Mouse (Mus musculus): ENCODE measurements around the gene Fbxo33. TPM values are rescaled to one million over a fixed set of nuclear protein-coding genes. Genes with fewer than 3 reads are reported as not detected.

The Fbxo33 gene
- polyA plus RNA-seq, 1 experiment = 18.4 TPM

DNA sequence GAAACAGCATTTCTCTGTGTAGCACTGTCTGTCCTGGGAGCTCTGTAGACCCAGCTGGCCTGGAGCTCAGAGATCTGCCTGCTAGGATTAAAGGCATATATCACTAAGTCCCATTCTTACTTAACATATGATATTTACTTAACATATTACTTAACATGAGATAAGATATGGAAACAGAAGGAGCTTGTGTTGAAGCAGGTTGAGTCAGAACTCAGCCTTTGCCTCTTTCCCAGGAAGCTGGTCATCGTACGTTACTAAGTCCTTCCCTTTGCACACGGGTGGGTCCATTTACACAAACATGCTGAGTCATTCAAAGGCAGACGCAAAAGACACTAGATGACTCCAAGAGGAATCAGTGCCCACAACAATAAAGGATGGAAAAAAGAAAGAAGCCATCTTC lies 20.8 kb downstream of the Fbxo33 start:
- no peak for DNase-seq (ENCODE audit: low read depth)

DNA sequence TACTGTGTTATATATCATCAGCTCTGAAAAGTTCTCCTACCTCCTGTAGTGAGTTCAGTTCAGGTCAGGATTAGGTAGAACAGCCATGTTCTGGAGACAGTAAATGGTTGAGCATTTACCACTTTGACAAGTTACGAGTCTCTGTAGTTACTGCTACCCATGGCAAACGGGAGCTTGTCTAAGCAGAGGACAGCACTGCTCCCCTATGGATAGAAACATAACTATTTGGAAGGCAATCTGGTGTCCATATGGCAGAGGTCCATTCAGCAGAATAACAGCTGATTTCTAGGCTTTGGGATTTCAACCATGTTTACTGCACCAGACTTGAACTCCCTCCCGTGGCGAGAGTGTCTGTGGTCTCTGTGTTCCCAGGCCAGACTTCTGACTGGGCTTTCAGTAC lies 23.6 kb downstream of the Fbxo33 start:
- DNase-seq (ENCODE audit: low read depth) = no peak

GRCm38 (mm10) chr12:59195065-59195464 lies 24.5 kb downstream of the Fbxo33 start:
- DNase-seq (ENCODE audit: low read depth) = no peak

DNA sequence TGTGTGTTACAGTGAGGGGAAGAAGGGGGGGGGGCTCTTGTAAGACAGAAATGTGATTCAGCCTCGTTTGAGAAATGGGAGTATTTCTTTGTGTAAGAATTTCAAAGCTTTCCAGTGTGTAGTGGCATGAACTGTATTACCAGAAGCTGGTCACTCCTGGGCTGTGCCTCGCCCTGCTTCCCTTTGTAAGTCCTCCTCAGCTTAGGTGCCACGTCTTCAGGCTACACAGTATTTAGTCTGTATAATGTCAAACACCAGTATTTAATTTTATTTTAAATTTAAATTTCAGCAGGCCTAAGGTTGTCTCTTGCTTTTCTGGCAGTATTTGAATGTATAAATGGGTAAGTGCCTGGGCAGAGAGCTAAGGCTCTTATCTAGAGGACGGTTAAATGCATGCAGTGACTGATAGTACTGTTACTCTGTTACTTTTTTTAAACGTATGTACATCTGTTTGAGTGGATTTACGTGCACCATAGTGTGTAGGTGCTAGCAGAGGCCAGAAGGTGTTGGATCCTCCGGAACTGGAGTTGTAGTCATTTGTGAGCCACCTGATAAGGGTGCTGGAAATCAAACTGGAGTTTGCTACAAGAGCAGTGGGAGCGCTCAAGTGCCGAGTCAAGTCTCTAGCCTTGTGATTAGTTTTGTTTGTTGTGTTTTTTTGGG lies 25.1 kb downstream of the Fbxo33 start:
- no peak for DNase-seq (ENCODE audit: low read depth)

- DNase-seq (ENCODE audit: low read depth) = no peak
Measured at GRCm38 (mm10) chr12:59193637-59194036, 25.9 kb downstream of the Fbxo33 start.

DNA sequence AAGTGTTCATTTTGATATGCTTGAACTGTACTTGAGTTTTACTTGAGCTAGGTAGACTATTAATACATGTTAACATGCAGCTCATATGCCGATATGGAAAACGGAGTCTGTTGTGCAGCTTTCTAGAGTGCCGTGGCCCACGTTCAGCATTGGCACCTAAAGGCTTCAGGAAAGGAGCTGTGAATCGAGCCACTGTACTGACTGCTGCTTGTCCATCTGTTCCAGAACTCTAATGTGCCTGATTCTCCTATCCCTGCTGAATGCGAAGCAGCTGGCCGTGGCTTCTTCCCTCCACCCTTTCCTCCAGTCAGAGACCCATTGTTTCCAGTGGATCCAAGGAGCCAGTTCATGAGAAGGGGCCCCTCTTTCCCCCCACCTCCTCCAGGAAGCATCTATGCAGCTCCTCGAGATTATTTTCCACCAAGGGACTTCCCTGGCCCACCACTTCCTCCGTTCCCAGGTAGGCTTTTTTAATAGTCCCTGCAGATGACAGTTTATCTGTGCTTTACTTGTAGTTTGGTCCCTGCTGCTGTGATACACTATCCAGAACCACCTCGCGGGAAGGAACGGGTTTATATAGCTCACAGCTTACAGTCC lies 31.3 kb downstream of the Fbxo33 start:
- DNase-seq (ENCODE audit: low read depth) = no peak

- no peak for DNase-seq (ENCODE audit: low read depth)
Measured at GRCm38 (mm10) chr12:59177814-59178213, 41.7 kb downstream of the Fbxo33 start.

DNA sequence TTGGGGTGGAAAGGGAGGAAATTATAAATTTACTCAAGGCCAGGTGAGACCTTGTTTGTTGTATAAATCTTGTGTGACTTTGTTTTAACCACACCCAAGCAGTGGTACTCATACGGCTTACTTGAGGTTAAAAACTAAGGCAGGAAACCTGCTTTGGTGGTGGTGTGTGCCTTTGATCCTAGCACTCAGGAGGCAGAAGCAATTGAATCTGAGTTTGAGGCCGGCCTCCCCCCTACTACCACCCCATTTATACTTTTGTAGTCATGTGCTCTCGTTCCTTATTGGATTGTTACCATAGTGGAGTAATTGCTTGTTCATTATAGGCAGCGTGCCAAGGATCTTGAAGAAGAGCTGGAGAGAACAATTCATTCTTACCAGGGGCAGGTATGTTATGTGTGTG lies 49.6 kb downstream of the Fbxo33 start:
- DNase-seq (ENCODE audit: low read depth) = no peak

GRCm38 (mm10) chr12:59166557-59166956 lies 53.0 kb downstream of the Fbxo33 start:
- DNase-seq (ENCODE audit: low read depth) = no peak

DNA sequence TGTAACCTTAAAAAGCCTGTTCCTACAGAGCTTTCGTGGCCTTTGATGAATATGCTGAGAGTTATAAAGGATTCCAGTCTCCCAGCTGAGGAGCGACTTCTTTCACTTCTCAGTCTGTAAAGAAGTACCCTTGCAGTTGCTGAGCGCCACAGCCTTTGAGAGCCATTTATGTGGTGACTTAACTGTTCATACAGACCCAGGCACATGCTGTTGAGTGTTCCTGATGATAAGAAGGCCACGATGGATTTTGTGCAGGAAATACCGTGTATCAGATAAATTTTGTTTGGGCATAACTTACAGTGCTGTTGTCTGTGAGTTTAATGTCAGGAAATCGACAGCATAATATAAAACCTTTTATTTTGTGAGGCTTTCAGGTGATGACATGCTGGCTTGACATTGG lies 55.0 kb downstream of the Fbxo33 start:
- DNase-seq (ENCODE audit: low read depth) = no peak

- DNase-seq (ENCODE audit: low read depth) = no peak
Measured at GRCm38 (mm10) chr12:59162797-59163196, 56.7 kb downstream of the Fbxo33 start.

GRCm38 (mm10) chr12:59161091-59161490 lies 58.4 kb downstream of the Fbxo33 start:
- no peak for DNase-seq (ENCODE audit: low read depth)

Other genes with a start within 250 kb of the Fbxo33 start
- gene Sec23a, start 207.7 kb downstream of the Fbxo33 start, polyA plus RNA-seq (2012; rRNA removed) = 23.9 and 29.2 TPM in 2 replicates
- gene Gemin2, start 206.3 kb downstream of the Fbxo33 start, polyA plus RNA-seq (2012; rRNA removed) = 3.1 and 4.0 TPM in 2 replicates
- 77.7 and 116 TPM in 2 replicates for gene Trappc6b, start 158.3 kb downstream of the Fbxo33 start, polyA plus RNA-seq (2012; rRNA removed)
- gene Pnn, start 152.8 kb downstream of the Fbxo33 start, polyA plus RNA-seq (2012; rRNA removed) = 10.0 and 16.7 TPM in 2 replicates
- 56.4 and 58.9 TPM in 2 replicates for gene Mia2, start 123.9 kb downstream of the Fbxo33 start, polyA plus RNA-seq (2012; rRNA removed)

Measured in gonadal fat pad, adult 2 months (tissue).